Mouse (Mus musculus): Measurements from ENCODE around the gene Mx1.

GRCm38 (mm10) chr16:97461271-97461670 is 1.4 kb downstream of the Mx1 start:
- TF ChIP-seq CTCF (conservative IDR thresholded peaks at IDR 0.05 in 1 of 2, IDR thresholded peaks at IDR 0.05 in 1 of 2; ENCODE audit: low read depth in 2 of 2, low read length in 2 of 2) (no peak), ELF1 (IDR thresholded peaks at IDR 0.05; ENCODE audit: low read depth, low read length) (no peak), ZC3H11A (IDR thresholded peaks at IDR 0.05; ENCODE audit: low read depth, low read length) (no peak), TCF12 (IDR thresholded peaks at IDR 0.05; ENCODE audit: low read depth, low read length) (no peak), HCFC1 (IDR thresholded peaks at IDR 0.05; ENCODE audit: low read depth, low read length) (no peak), POLR2A (IDR thresholded peaks at IDR 0.05; ENCODE audit: low read depth, low read length) (no peak), NELFE (IDR thresholded peaks at IDR 0.05; ENCODE audit: low read depth, low read length) (no peak), ZKSCAN1 (IDR thresholded peaks at IDR 0.05; ENCODE audit: borderline replicate concordance, low read depth, low read length) (no peak), ZMIZ1 (IDR thresholded peaks at IDR 0.05; ENCODE audit: low read depth, low read length) (no peak), SMC3 (IDR thresholded peaks at IDR 0.05; ENCODE audit: low read depth, low read length) (no peak)
